Mouse (Mus musculus) embryo, embryonic 11 days (tissue): ENCODE data around the gene Upb1.
"Not testable (repeated sequence)": the region's sequence is repeated elsewhere in the genome, so short reads cannot be mapped to it uniquely, and the experiment has no call there.

ENCODE experiments used
- DNase-seq: peaks from one replicate; pipeline ENCODE4 v3.0.0-alpha.2; 2015

Gene Upb1

GRCm38 (mm10) chr10:75428049-75429003 lies 27.4 kb downstream of the Upb1 start:
- DNase-seq, result no peak

- DNase-seq, result no peak
Measured at GRCm38 (mm10) chr10:75429004-75429380, 28.1 kb downstream of the Upb1 start.

GRCm38 (mm10) chr10:75429522-75430146 lies 28.7 kb downstream of the Upb1 start:
- no peak for DNase-seq

DNA sequence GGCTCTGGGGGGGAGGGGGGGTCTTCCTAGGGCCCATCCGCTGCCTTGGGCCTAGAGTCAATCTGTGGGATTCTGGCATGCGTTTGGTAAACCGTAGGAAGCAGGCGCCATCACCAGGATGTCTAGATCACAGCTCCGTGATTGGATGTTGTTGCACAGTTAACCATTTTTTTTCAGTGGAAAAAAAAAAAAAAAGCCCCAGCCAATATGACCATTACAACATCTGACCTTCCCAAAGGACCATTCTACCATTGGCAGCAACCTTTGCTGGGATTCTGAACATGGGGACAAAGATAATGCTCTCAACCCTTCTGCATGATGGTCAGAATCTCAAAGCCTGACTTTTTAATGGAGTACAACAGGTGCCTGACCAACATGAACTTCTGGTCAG lies 29.2 kb downstream of the Upb1 start:
- no peak for DNase-seq

DNA sequence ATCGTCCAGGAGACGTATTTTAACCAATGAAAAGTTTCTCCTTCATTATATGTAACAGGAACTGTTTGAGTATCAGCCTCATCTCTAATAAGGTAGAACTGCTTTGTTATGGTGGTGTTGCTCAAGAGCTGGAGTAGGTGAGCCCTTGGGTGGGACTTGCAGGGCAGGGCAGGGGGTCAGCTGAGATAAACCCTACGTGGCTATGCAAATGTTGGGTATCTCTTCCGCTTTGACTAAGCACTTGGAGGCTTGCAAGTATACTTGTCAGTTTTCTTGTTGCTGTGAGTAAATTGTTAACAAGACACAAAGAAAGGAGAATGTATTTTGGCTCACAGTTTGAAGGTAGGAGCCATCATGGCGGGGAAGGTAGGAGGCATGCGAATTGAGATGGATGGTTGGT lies 29.7 kb downstream of the Upb1 start:
- DNase-seq, result no peak

GRCm38 (mm10) chr10:75436604-75437217 lies 35.8 kb downstream of the Upb1 start:
- DNase-seq, result peak; percentile 79

GRCm38 (mm10) chr10:75437284-75437683 lies 36.4 kb downstream of the Upb1 start:
- no peak for DNase-seq

- peak; percentile 43 for DNase-seq
Measured at GRCm38 (mm10) chr10:75438132-75438810, 37.4 kb downstream of the Upb1 start.

GRCm38 (mm10) chr10:75439211-75439811 lies 38.4 kb downstream of the Upb1 start:
- peak; percentile 67 for DNase-seq

DNA sequence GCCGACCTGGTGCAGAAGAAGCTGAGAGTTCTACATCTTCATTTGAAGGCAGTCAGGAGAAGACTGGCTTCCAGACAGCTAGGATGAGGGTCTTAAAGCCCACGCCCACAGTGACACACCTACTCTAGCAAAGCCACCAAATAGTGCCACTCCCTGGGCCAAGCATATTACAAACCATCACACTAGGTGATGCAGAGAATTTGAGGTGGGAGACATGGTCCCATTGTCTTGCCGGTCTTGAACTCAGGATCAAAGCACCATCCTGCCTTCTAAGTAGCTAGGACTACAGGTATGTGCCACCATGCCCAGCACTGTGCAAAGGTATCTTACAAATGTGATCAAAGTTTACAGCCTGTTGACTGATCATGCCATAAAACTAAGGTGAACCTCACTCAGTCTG lies 39.8 kb downstream of the Upb1 start:
- no peak for DNase-seq

DNA sequence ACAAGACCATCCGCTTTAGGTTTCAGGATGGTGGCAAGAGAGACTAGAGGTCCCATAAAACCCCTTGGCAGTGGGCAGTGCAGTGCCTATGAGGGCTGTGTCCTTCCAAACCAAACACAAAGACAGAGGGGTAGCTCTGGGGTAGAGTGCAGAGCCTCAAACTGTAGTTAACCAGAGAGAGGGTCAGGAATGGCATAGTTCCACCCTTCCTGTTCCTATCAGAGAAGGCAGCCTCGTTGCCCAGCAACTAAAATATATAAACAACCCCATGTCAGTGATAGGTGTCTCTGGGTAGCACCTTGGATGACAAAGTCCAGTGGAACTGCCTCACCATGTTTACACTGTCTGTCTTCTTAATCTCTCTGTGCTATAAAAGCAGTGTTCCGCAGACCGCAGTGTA lies 40.9 kb downstream of the Upb1 start:
- no peak for DNase-seq

DNA sequence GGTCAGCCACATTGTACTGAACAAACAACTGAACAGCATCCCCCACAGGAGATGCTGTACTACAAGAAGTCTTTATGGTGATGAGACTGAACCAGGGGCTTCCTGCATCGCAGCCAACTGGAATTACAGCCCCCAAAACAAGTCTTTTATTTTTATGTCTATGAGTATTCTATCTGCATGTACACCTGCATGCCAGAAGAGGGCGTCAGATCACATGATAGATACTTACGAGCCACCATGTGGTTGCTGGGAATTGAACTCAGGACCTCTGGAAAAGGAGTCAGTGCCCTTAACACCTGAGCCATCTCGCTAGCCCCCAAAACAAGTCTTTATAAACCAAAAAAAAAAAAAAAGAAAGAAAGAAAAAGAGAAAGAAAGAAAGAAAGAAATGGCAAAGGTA lies 42.1 kb downstream of the Upb1 start:
- DNase-seq, result no peak

- peak; percentile 66 for DNase-seq
Measured at GRCm38 (mm10) chr10:75444111-75444826, 43.4 kb downstream of the Upb1 start.

DNA sequence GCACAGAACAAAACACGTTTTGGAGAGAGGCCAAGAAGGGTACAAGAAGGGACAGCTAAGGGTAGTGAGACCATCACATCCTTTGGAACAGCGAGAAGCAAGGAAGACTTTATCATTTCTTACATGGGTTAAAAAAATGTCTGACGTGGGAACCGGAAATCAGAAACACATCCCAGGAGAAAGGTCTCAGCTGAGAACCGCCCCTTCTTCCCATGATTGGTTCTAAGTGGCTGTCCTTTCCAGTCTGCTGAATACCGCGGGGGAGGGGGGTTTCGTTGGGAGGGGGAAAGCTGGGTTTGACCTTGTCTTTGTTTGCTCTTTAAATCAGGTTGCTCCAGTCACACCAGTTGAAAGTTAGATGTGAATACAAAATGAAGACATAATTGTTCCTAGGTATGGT lies 44.1 kb downstream of the Upb1 start:
- peak; percentile 42 for DNase-seq

- no peak for DNase-seq
Measured at GRCm38 (mm10) chr10:75446501-75447083, 45.7 kb downstream of the Upb1 start.

DNA sequence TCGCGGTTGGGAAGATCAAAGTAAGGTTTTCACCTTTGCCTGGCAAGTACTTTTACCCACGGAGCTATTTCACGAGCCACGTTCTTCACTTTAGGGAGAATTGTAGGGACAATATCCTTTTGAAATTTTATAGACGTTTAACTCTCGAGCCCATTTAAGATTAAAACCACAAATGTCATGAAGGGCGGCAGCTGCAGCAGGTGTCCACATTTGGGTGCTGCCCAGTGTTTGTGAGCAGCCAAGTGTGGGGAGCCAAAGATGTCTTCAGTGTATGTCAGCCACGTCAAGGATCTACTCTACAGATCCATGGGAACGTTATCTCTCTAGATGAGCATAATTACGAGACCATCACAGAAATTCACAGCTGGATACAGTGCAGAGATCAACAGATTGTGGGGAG lies 46.6 kb downstream of the Upb1 start:
- no peak for DNase-seq

- DNase-seq, result no peak
Measured at GRCm38 (mm10) chr10:75448806-75449420, 48.0 kb downstream of the Upb1 start.

- no peak for DNase-seq
Measured at GRCm38 (mm10) chr10:75450331-75450730, 49.4 kb downstream of the Upb1 start.

- DNase-seq, result peak; percentile 59
Measured at GRCm38 (mm10) chr10:75451036-75451786, 50.3 kb downstream of the Upb1 start.

DNA sequence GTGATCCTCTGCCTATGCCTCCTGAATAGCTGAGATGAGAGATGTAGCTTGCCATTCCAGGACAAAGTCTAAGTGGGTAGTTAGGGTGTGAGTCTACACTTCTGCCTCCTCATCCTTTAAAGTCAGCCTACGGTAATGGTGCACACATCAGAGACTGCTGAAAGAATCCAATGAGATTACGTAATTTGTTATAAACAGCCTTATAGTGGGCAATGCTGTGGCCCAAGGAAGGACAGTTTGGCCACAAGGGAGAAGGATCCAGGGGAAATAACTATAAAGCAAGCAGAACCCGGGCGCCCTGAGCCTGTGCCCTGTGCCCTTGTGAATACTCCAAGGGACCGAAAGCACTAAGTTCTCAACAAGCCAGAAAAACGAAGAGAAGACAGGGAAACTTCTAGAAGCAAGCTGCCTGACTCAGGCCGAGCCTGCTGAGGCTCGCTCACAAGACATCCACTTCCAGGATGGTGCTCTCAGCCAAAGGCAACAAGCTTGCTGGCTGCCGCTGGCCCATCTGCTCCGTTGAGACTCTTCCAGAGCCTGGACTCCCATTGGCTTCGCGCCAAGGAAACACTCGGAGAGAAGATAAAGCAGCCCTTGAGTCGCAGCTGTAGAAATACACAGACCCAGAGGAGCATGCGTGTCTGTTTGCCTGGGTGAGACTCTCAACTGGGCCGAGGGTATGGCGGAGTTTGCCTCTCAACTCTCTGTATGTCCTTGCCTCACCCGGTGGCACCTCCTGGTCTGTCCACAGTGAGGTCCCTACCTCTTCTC lies 55.3 kb downstream of the Upb1 start:
- DNase-seq, result not testable (repeated sequence)
